Mouse (Mus musculus): ENCODE measurements around the gene Akap9.
"Not testable (repeated sequence)": the region's sequence is repeated elsewhere in the genome, so short reads cannot be mapped to it uniquely, and the experiment has no call there.

The Akap9 gene

GRCm38 (mm10) chr5:3970936-3971335 is 43.1 kb downstream of the Akap9 start:
- DNase-seq: no peak

- no peak for DNase-seq
Observed at GRCm38 (mm10) chr5:3973764-3974163, 45.9 kb downstream of the Akap9 start.

GRCm38 (mm10) chr5:3974896-3975295 is 47.0 kb downstream of the Akap9 start:
- DNase-seq: no peak

GRCm38 (mm10) chr5:3976111-3976510 is 48.3 kb downstream of the Akap9 start:
- DNase-seq: no peak

GRCm38 (mm10) chr5:3977904-3978303 is 50.0 kb downstream of the Akap9 start:
- DNase-seq: no peak

GRCm38 (mm10) chr5:3989608-3990007 is 61.8 kb downstream of the Akap9 start:
- DNase-seq: no peak

GRCm38 (mm10) chr5:3990499-3990898 is 62.6 kb downstream of the Akap9 start:
- DNase-seq: no peak

GRCm38 (mm10) chr5:4004531-4005469 is 76.9 kb downstream of the Akap9 start:
- DNase-seq: no peak

- DNase-seq: no peak
Observed at GRCm38 (mm10) chr5:4006606-4007005, 78.8 kb downstream of the Akap9 start.

- DNase-seq: no peak
Observed at GRCm38 (mm10) chr5:4008266-4008665, 80.4 kb downstream of the Akap9 start.

GRCm38 (mm10) chr5:4009540-4009939 is 81.7 kb downstream of the Akap9 start:
- no peak for DNase-seq

GRCm38 (mm10) chr5:4017646-4018045 is 89.8 kb downstream of the Akap9 start:
- not testable (repeated sequence) for DNase-seq

- no peak for DNase-seq
Observed at GRCm38 (mm10) chr5:4019377-4019776, 91.5 kb downstream of the Akap9 start.

GRCm38 (mm10) chr5:4020018-4020417 is 92.2 kb downstream of the Akap9 start:
- DNase-seq: no peak

- no peak for DNase-seq
Observed at GRCm38 (mm10) chr5:4023186-4023585, 95.3 kb downstream of the Akap9 start.

- no peak for DNase-seq
Observed at GRCm38 (mm10) chr5:4023742-4024681, 96.2 kb downstream of the Akap9 start.

GRCm38 (mm10) chr5:4024727-4025126 is 96.9 kb downstream of the Akap9 start:
- no peak for DNase-seq

GRCm38 (mm10) chr5:4026336-4026735 is 98.5 kb downstream of the Akap9 start:
- DNase-seq: not testable (repeated sequence)

GRCm38 (mm10) chr5:4028486-4029173 is 100.8 kb downstream of the Akap9 start:
- no peak for DNase-seq

- DNase-seq: no peak
Observed at GRCm38 (mm10) chr5:4031846-4032245, 104.0 kb downstream of the Akap9 start.

GRCm38 (mm10) chr5:4036686-4037085 is 108.8 kb downstream of the Akap9 start:
- DNase-seq: no peak

- DNase-seq: no peak
Observed at GRCm38 (mm10) chr5:4039351-4039750, 111.5 kb downstream of the Akap9 start.

- peak; percentile 12 for DNase-seq
Observed at GRCm38 (mm10) chr5:4040372-4040771, 112.5 kb downstream of the Akap9 start.
